Mouse (Mus musculus) olfactory bulb, adult 2 months (tissue): ENCODE results near the gene Polr1b. TPM values are rescaled to one million over a fixed set of nuclear protein-coding genes. Genes with fewer than 3 reads are reported as not detected.

Experiments
- H3K27ac ChIP-seq: fragments of 200-500 bp; 2 replicates; pipeline ENCODE4 v1.5.1; 2012; ENCODE audit warnings: low read depth, low read length; ENCODE audit not compliant: insufficient read depth
- H3K4me1 ChIP-seq: fragments of 200-500 bp; 2 replicates; pipeline ENCODE4 v1.6.1; 2012; ENCODE audit warnings: low read length; ENCODE audit not compliant: control insufficient read depth, insufficient read depth
- H3K4me3 ChIP-seq: fragments of 200-500 bp; 2 replicates; pipeline ENCODE4 v1.5.1; 2012; ENCODE audit warnings: mild to moderate bottlenecking, low read depth, low read length, moderate library complexity; ENCODE audit not compliant: insufficient read depth
- CTCF ChIP-seq: fragments of 200-500 bp; IDR thresholded peaks from 2 replicates; pipeline ENCODE4 v1.5.1; 2012; ENCODE audit warnings: low read depth, mild to moderate bottlenecking, low read length, moderate library complexity; ENCODE audit not compliant: insufficient read depth
- POLR2A ChIP-seq: fragments of 200-500 bp; IDR thresholded peaks from 2 replicates; pipeline ENCODE4 v1.6.1; 2012; ENCODE audit warnings: mild to moderate bottlenecking, low read depth, low read length, moderate library complexity; ENCODE audit not compliant: insufficient read depth
- WGBS: fragments of 180-500 bp; shearing (Covaris S2); methylation state at CpG from one replicate; pipeline ENCODE4 v1.1.7; 2018; 5-methylcytosine and 5-hydroxymethylcytosine counted together
- polyA plus RNA-seq: library from polyadenylated mRNA; stranded (reverse); fragments of >200 nt; gene quantifications from 2 replicates; pipeline ENCODE4 v1.2.4, GENCODE M21; 2012; ENCODE audit warnings: low replicate concordance; ENCODE audit not compliant: missing spikeins, insufficient read depth, insufficient read length

Gene Polr1b
- polyA plus RNA-seq, 1 experiment = not detected

DNA sequence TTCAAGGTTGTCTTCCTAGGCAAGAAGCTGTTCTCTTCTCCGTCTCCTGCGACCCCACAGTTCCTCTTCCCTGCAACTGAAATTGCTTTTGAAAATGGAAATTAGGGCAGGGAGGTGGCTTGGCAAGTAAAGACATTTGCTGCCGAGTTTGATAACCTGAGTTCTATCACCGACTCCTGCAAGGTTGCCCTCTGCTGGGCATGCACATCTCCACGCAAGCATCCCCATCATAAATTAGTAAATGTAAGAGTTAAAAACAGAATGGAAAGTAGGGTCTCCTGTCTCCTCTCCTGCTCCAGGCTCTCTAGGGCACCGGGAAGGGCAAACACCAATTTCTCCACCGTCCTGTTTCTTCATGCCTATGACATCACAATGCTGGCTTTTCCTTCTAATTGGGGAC is 31.4 kb downstream of the Polr1b start:
- Histone ChIP-seq H3K27ac (no peak overlapping the region), H3K4me3 (no peak overlapping the region), H3K4me1 (peaks cover 13% of the 10 kb centered on the region)
- 94% methylated on average over 7 of the region's 7 CpGs for WGBS
- TF ChIP-seq POLR2A (no peak), CTCF (no peak)

DNA sequence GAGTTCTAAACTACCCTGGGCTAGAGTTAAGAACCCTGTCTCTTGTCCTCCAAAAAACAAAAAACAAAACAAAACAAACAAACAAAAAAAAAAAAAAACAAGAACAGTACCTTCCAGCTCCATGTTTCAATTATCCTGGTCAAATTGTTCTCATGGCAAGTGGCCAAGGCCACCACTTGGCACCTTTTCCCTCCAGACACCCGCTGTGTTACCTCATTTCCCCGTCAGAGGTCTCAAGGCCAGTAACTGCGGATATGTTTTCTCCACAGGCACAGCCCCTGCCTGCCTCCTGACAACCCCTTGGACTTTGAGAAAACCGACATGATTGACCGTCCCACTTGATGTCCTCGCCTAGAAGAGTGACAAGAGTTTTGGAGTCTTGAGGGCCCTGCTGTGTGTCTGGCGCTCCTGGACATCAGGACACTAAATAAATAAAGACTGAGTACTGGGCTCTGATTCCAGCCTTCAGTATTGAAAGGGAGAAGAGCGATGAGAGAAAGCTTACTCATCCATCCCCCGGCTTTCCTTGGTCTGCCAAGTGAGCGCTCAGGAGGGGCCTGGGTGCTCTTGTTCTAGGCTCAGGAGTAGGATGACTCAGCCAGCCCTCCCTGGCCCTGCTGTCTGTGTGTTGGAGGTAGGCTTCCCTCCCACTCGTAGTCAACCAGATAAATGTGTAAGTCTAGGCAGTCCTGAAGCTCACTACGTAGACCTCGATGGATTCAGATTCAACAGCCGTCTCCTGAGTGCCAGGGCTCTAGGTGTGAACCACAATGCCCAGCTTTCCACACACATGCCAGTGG is 32.4 kb downstream of the Polr1b start:
- no peak overlapping the region for H3K27ac ChIP-seq
- 72% methylated on average over 14 of the region's 14 CpGs for WGBS

DNA sequence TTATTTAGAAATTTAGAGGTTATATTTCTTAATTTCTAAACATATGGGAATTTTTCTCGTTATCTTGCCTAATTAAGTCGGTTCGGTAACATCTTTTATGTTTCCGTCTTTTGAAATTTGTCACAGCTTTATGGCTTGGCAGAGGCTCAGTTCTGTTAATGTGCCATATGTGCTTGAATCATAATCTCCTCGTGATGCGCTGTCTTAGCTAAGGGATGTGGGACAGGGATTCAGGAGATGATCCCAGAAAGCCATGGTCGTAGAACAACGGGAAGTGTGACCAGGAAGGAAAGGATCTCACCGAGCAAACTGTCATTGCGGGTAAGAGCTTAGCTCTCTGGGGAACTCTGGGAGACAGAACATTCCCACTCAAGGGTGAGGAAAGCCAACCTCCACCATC is 39.1 kb downstream of the Polr1b start:
- H3K4me3 ChIP-seq = no peak overlapping the region
- TF ChIP-seq CTCF = no peak
- no peak for TF ChIP-seq POLR2A
- WGBS = 81% methylated on average over 10 of the region's 10 CpGs
- no peak overlapping the region for H3K27ac ChIP-seq
- no peaks in the 10 kb centered on the region for H3K4me1 ChIP-seq

More for the DNA sequence above, 32.4 kb downstream of the Polr1b start:
- no peak overlapping the region for H3K4me3 ChIP-seq
- peaks cover 13% of the 10 kb centered on the region for H3K4me1 ChIP-seq
- TF ChIP-seq CTCF (no peak), POLR2A (no peak)

DNA sequence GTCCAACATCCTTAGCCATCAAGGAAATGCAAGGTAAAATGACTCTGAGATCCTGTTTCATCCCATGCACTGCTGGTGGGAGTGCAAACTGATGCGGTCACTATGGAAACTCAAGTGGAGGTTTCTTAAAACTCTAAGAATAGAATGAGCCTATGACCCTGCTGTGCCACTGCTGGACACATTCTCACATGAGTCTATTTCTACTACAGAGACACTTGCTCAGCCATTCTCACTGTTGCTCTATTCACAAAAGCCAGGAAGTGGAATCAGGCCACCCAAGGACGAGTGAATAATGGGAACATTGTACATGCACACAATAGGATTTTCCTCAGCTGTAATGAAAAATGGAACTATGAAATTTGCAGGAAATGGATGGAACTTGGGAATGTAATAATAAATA is 48.0 kb downstream of the Polr1b start:
- Histone ChIP-seq H3K4me3 (no peak overlapping the region), H3K27ac (no peak overlapping the region), H3K4me1 (no peaks in the 10 kb centered on the region)
- TF ChIP-seq CTCF (no peak), POLR2A (no peak)
- WGBS = 36% methylated on average over 2 of the region's 2 CpGs

DNA sequence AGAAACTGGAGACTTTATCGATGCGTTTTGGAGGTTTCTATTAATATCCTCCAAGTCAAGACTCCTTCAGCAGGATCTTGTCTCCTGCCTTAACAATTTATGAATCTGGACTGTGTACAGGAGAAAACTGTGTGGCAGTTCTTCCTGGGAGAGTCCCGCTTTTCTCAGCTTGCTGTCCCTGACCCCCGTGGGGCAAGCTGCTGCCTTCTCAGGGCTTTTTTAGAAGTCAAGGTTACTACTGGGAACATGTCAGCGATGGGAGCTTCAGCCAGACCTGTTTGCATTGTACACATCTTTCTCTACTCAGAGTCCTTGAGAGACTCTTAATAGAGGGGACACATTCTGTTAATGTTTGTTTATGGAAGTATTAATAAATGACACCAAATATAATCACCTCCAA is 49.6 kb downstream of the Polr1b start:
- Histone ChIP-seq H3K27ac (no peak overlapping the region), H3K4me3 (no peak overlapping the region), H3K4me1 (no peaks in the 10 kb centered on the region)
- TF ChIP-seq POLR2A (no peak), CTCF (no peak)
- 87% methylated on average over 5 of the region's 5 CpGs for WGBS

DNA sequence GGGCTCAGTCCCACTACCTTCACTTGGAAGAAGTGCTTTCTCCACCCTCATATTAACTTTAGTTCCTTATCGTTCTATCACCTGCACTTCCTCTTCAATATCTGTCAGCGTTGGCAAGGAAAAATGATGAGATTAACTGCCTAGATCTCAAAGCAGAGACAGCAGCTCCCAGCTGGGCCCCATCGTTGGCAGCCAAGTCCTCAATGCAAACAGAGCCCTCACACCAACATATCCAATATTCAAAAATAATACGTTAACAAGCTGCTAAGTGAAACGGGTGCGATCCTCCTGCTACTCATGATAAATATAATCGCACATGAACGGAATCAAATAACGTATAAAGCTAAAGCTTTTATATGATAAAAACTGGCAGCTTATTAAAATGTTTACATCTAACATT is 50.3 kb downstream of the Polr1b start:
- Histone ChIP-seq H3K4me1 (no peaks in the 10 kb centered on the region), H3K4me3 (no peak overlapping the region), H3K27ac (no peak overlapping the region)
- 89% methylated on average over 9 of the region's 9 CpGs for WGBS
- TF ChIP-seq POLR2A (no peak), CTCF (no peak)

DNA sequence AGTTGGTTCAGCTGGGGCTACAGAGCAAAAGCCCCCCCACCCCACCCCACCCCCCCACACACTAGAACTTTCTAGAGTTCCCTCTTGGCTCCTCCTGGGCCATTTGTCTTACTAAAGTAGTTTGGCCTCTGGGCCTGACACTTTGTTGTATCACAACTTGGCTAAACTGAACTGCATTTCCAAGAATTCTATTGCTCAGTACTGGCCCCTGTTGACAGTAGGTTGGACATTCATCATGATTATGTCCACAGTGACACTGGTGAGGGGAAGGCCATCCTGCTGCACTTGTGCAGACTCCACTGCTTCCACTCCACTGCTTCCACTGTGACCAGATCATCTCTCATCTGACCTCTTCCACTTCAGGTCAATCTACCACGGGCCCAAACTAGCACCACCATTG is 52.0 kb downstream of the Polr1b start:
- no peak for TF ChIP-seq POLR2A
- no peak for TF ChIP-seq CTCF
- 86% methylated on average over 1 of the region's 1 CpGs for WGBS

DNA sequence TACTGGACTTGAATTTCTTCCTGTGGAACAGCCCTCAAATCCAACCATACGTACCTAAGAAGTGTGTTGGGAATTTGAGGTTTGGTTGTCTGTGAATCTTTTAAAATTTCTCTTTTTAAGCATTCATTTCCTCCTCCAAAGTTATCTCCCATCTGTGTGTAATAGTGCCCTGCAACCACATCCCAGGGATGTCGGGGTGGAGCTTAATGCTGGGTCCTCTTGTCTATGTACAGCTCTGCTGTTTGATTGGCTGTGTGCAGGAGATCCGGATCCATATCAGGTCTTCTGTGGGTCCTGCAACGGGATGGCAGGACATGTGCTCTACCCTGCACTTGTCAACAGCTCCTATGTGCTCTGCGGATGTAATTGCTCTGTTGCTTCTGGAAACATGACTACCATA is 64.0 kb downstream of the Polr1b start:
- WGBS = 80% methylated on average over 5 of the region's 5 CpGs

More for the DNA sequence above, 52.0 kb downstream of the Polr1b start:
- Histone ChIP-seq H3K4me3 (no peak overlapping the region), H3K27ac (no peak overlapping the region), H3K4me1 (no peaks in the 10 kb centered on the region)

DNA sequence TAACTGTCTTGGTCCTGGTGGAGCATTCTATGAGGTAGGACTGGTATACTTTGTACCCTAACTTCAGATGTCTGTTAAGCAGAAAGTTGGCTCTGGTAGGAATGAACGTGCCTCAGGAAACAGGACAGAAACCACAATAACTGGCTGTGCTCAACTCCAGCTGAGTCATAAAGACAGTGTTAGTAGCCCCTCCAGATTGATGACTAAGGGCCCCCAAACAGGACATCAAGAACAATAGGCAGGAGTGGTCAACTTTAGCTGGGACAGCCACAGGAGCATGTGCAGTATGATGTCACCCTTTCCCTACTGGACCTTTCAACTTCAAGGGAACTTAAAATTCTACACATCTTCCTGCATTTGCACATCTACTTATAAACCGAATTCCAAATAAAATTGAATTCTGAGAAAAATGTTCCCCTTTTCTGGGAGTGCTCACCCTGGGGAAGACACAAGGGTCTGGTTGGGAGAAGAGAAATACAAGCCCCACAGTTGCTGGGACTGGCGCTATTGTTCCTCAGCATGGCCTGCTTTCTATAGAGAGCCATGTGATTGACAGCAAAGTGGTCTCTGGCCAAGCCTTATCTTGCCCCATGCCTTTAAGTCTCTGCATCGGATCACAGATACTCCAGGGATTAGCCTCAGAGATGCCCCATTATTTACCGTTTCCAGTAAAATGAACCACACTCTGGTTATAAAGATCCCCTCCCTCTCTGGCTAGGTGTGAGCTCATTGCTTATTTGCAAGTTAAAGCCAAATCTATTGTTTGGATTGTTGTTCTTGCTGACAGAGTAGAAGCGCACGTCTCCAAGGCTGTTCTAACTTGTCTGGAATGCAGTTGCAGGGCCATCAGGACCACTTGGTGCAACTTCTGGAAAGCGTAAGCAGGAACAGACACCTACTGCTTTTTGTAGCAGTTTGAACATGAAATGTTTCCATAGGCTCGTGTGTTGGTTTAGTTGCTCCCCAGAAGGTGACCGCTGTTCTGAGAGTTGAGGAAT is 66.0 kb downstream of the Polr1b start:
- 58% methylated on average over 10 of the region's 10 CpGs for WGBS
- Histone ChIP-seq H3K4me1 (no peaks in the 10 kb centered on the region), H3K4me3 (no peak overlapping the region), H3K27ac (no peak overlapping the region)
- TF ChIP-seq POLR2A (no peak), CTCF (no peak)

More for the DNA sequence above, 64.0 kb downstream of the Polr1b start:
- TF ChIP-seq CTCF (no peak), POLR2A (no peak)
- Histone ChIP-seq H3K27ac (no peak overlapping the region), H3K4me1 (no peaks in the 10 kb centered on the region), H3K4me3 (no peak overlapping the region)
